Mouse (Mus musculus) stomach, postnatal 0 days (tissue): ENCODE data around the gene Nap1l4. TPM values are rescaled to one million over a fixed set of nuclear protein-coding genes. Genes with fewer than 3 reads are reported as not detected.
A peak's percentile ranks its signal among the peaks of the same experiment; 100 is the strongest.

Source experiments
- ATAC-seq: fragments of 200-750 bp; cut with Nextera tagmentation; 2 replicates; pipeline ENCODE4 v1.8.0; 2017; ENCODE audit not compliant: low FRiP score, low TSS enrichment
- DNase-seq: peaks from one replicate; pipeline ENCODE4 v3.0.0-alpha.2; 2016; ENCODE audit warnings: low spot score
- H3K27ac ChIP-seq: fragments of 300-500 bp; sonication (generic); replicated peaks from 2 replicates; pipeline ENCODE4 v1.5.1; 2014; ENCODE audit warnings: mild to moderate bottlenecking, control low read depth
- H3K27me3 ChIP-seq: fragments of 300-500 bp; sonication (generic); 2 replicates; pipeline ENCODE4 v1.6.1; 2014; ENCODE audit warnings: low read length; ENCODE audit not compliant: control insufficient read depth, insufficient read depth
- H3K36me3 ChIP-seq: fragments of 300-500 bp; sonication (generic); 2 replicates; pipeline ENCODE4 v1.6.1; 2014; ENCODE audit warnings: low read length, mixed read lengths; ENCODE audit not compliant: control insufficient read depth, insufficient read depth
- H3K4me1 ChIP-seq: fragments of 300-500 bp; sonication (generic); replicated peaks from 2 replicates; pipeline ENCODE4 v1.6.1; 2014; ENCODE audit warnings: antibody characterized with exemption; ENCODE audit not compliant: control insufficient read depth, insufficient read depth
- H3K4me2 ChIP-seq: fragments of 300-500 bp; sonication (generic); replicated peaks from 2 replicates; pipeline ENCODE4 v1.6.1; 2014; ENCODE audit warnings: low read depth, mild to moderate bottlenecking, control low read depth, moderate library complexity
- H3K4me3 ChIP-seq: fragments of 300-500 bp; sonication (generic); 2 replicates; pipeline ENCODE4 v1.5.1; 2014; ENCODE audit warnings: low read depth, low read length, control low read depth
- H3K9ac ChIP-seq: fragments of 300-500 bp; sonication (generic); 2 replicates; pipeline ENCODE4 v1.6.1; 2014; ENCODE audit warnings: mild to moderate bottlenecking, low read length, control low read depth, mixed read lengths
- H3K9me3 ChIP-seq: fragments of 300-500 bp; sonication (generic); 2 replicates; pipeline ENCODE4 v1.6.1; 2016; ENCODE audit warnings: low read length; ENCODE audit not compliant: control insufficient read depth
- CTCF ChIP-seq: IDR thresholded peaks from 2 replicates; pipeline ENCODE4 v1.5.1; 2016; ENCODE audit warnings: antibody characterized with exemption, low read depth, mild to moderate bottlenecking, moderate library complexity
- EP300 ChIP-seq: optimal IDR thresholded peaks from 2 replicates; pipeline ENCODE3; 2016; ENCODE audit warnings: antibody characterized with exemption
- WGBS: fragments of 180-500 bp; shearing (Covaris S2); extraction: QIAGEN DNeasy Blood & Tissue Kit; methylation state at CpG from one replicate; pipeline ENCODE4 v1.1.7; 2014; 5-methylcytosine and 5-hydroxymethylcytosine counted together
- polyA plus RNA-seq: library from polyadenylated mRNA; unstranded; fragments of >200 nt; fragmentation: Nextera tagmentation; extraction: Ambion mirVana; gene quantifications from 2 replicates; pipeline ENCODE4 v1.2.1, GENCODE M21; 2015

The Nap1l4 gene
- polyA plus RNA-seq, 1 experiment from 2014 or later: 98.5 TPM

GRCm38 (mm10) chr7:143506271-143506670 lies 42.6 kb downstream of the Nap1l4 start:
- 64% methylated on average over 7 of the region's 7 CpGs for WGBS
- no peak overlapping the region for H3K9ac ChIP-seq
- H3K4me1 ChIP-seq: peaks cover 3% of the 10 kb centered on the region
- no peaks in the 10 kb centered on the region for H3K27me3 ChIP-seq
- DNase-seq (no peak), ATAC-seq (no peak)
- H3K36me3 ChIP-seq: no peaks in the 10 kb centered on the region
- H3K4me3 ChIP-seq: no peak overlapping the region
- TF ChIP-seq CTCF: no peak
- no peak for TF ChIP-seq EP300
- no peak overlapping the region for H3K27ac ChIP-seq
- no peak overlapping the region for H3K4me2 ChIP-seq
- no peaks in the 10 kb centered on the region for H3K9me3 ChIP-seq

- Histone ChIP-seq H3K27me3 (no peaks in the 10 kb centered on the region), H3K27ac (no peak overlapping the region), H3K9me3 (no peaks in the 10 kb centered on the region), H3K9ac (no peak overlapping the region), H3K36me3 (no peaks in the 10 kb centered on the region), H3K4me2 (no peak overlapping the region), H3K4me3 (no peak overlapping the region), H3K4me1 (peaks cover 3% of the 10 kb centered on the region)
- TF ChIP-seq CTCF (peak; percentile 77), EP300 (no peak)
- peak; percentile 84 for DNase-seq
- 30% methylated on average over 11 of the region's 11 CpGs for WGBS
- ATAC-seq: no peak
These were observed 43.1 kb downstream of the Nap1l4 start for GRCm38 (mm10) chr7:143505823-143506222.

GRCm38 (mm10) chr7:143505411-143505810 lies 43.5 kb downstream of the Nap1l4 start:
- Histone ChIP-seq H3K27me3 (no peaks in the 10 kb centered on the region), H3K27ac (no peak overlapping the region), H3K36me3 (no peaks in the 10 kb centered on the region), H3K9me3 (no peaks in the 10 kb centered on the region), H3K4me1 (peaks cover 3% of the 10 kb centered on the region), H3K4me3 (no peak overlapping the region), H3K4me2 (no peak overlapping the region), H3K9ac (no peak overlapping the region)
- WGBS: 74% methylated on average over 2 of the region's 2 CpGs
- no peak for ATAC-seq
- TF ChIP-seq EP300 (no peak), CTCF (no peak)
- no peak for DNase-seq

GRCm38 (mm10) chr7:143503926-143504325 lies 45.0 kb downstream of the Nap1l4 start:
- H3K27me3 ChIP-seq: no peaks in the 10 kb centered on the region
- ATAC-seq (no peak), DNase-seq (no peak)
- H3K36me3 ChIP-seq: no peaks in the 10 kb centered on the region
- WGBS: 70% methylated on average over 6 of the region's 6 CpGs
- H3K4me1 ChIP-seq: peaks cover 3% of the 10 kb centered on the region
- H3K4me3 ChIP-seq: no peak overlapping the region
- TF ChIP-seq CTCF: no peak
- TF ChIP-seq EP300: no peak
- no peaks in the 10 kb centered on the region for H3K9me3 ChIP-seq
- no peak overlapping the region for H3K9ac ChIP-seq
- no peak overlapping the region for H3K4me2 ChIP-seq
- H3K27ac ChIP-seq: no peak overlapping the region

- Histone ChIP-seq H3K9me3 (no peaks in the 10 kb centered on the region), H3K27me3 (no peaks in the 10 kb centered on the region), H3K4me2 (peak within 1 kb of the TSS; percentile 87), H3K36me3 (no peaks in the 10 kb centered on the region), H3K4me1 (peaks cover 3% of the 10 kb centered on the region), H3K27ac (peak within 1 kb of the TSS; percentile 24; the same call in 1 of the 2 replicates), H3K4me3 (peak within 1 kb of the TSS; percentile 44), H3K9ac (peak within 1 kb of the TSS; percentile 50)
- WGBS: 2% methylated on average over 51 of the region's 51 CpGs
- ATAC-seq (peak; percentile 39), DNase-seq (peak; percentile 69)
- TF ChIP-seq CTCF: no peak
- TF ChIP-seq EP300: no peak
These were observed 46.3 kb downstream of the Nap1l4 start, which contains the start of gene Phlda2 for GRCm38 (mm10) chr7:143502418-143503200. TSS of gene Phlda2 (minus strand) at chr7:143503150.
